Mouse (Mus musculus) heart, embryonic 13.5 days (tissue): Measurements from ENCODE around the gene Btla. TPM values are rescaled to one million over a fixed set of nuclear protein-coding genes. Genes with fewer than 3 reads are reported as not detected.

ENCODE experiments used
- ATAC-seq: fragments of 200-750 bp; cut with Nextera tagmentation; 2 replicates; pipeline ENCODE4 v1.8.0; 2017; ENCODE audit warnings: moderate TSS enrichment; ENCODE audit not compliant: insufficient number of reproducible peaks, low FRiP score, low TSS enrichment; ENCODE audit errors: extremely low read depth
- H3K27ac ChIP-seq: fragments of 300-500 bp; sonication (generic); replicated peaks from 2 replicates; pipeline ENCODE4 v1.5.1; 2015; ENCODE audit warnings: moderate library complexity, mild to moderate bottlenecking, inconsistent platforms
- H3K27me3 ChIP-seq: fragments of 300-500 bp; sonication (generic); replicated peaks from 2 replicates; pipeline ENCODE4 v1.6.1; 2015; ENCODE audit warnings: mild to moderate bottlenecking, inconsistent platforms
- H3K36me3 ChIP-seq: fragments of 300-500 bp; sonication (generic); 2 replicates; pipeline ENCODE4 v1.6.1; 2015; ENCODE audit warnings: mild to moderate bottlenecking, inconsistent platforms
- H3K4me1 ChIP-seq: fragments of 300-500 bp; sonication (generic); 2 replicates; pipeline ENCODE4 v1.6.1; 2015; ENCODE audit warnings: inconsistent platforms
- H3K4me2 ChIP-seq: fragments of 300-500 bp; sonication (generic); 2 replicates; pipeline ENCODE4 v1.6.1; 2015; ENCODE audit warnings: inconsistent platforms, mild to moderate bottlenecking, moderate library complexity
- H3K4me3 ChIP-seq: fragments of 300-500 bp; sonication (generic); 2 replicates; pipeline ENCODE4 v1.5.1; 2015; ENCODE audit warnings: moderate library complexity, mild to moderate bottlenecking, inconsistent platforms
- H3K9ac ChIP-seq: fragments of 300-500 bp; sonication (generic); 2 replicates; pipeline ENCODE4 v1.6.1; 2015; ENCODE audit warnings: inconsistent platforms, mild to moderate bottlenecking, moderate library complexity
- H3K9me3 ChIP-seq: fragments of 300-500 bp; sonication (generic); 2 replicates; pipeline ENCODE4 v1.6.1; 2016; ENCODE audit warnings: inconsistent platforms
- WGBS: fragments of 180-500 bp; shearing (Covaris S2); methylation state at CpG from one replicate; pipeline ENCODE4 v1.1.7; 2015; ENCODE audit warnings: mixed read lengths; 5-methylcytosine and 5-hydroxymethylcytosine counted together
- polyA plus RNA-seq: library from polyadenylated mRNA; unstranded; fragments of >200 nt; fragmentation: Nextera tagmentation; extraction: Ambion mirVana; gene quantifications from 2 replicates; pipeline ENCODE4 v1.2.1, GENCODE M21; 2015

The Btla gene
- polyA plus RNA-seq, 1 experiment from 2014 or later: 0.08 TPM

- no peak overlapping the region for H3K4me3 ChIP-seq
- H3K4me2 ChIP-seq: no peak overlapping the region
- H3K27me3 ChIP-seq: no peaks in the 10 kb centered on the region
- ATAC-seq: no peak
- H3K36me3 ChIP-seq: no peaks in the 10 kb centered on the region
- WGBS: 82% methylated on average over 1 of the region's 1 CpGs
- H3K4me1 ChIP-seq: no peaks in the 10 kb centered on the region
- no peaks in the 10 kb centered on the region for H3K9me3 ChIP-seq
- no peak overlapping the region for H3K27ac ChIP-seq
- no peak overlapping the region for H3K9ac ChIP-seq
Measured at GRCm38 (mm10) chr16:45227002-45227401, 2.9 kb downstream of the Btla start.

GRCm38 (mm10) chr16:45231296-45231695, 7.2 kb downstream of the Btla start:
- H3K9me3 ChIP-seq: no peaks in the 10 kb centered on the region
- H3K4me3 ChIP-seq: no peak overlapping the region
- H3K27me3 ChIP-seq: no peaks in the 10 kb centered on the region
- no peaks in the 10 kb centered on the region for H3K36me3 ChIP-seq
- no peak overlapping the region for H3K27ac ChIP-seq
- H3K4me2 ChIP-seq: no peak overlapping the region
- 75% methylated on average over 1 of the region's 1 CpGs for WGBS
- H3K4me1 ChIP-seq: no peaks in the 10 kb centered on the region
- H3K9ac ChIP-seq: no peak overlapping the region
- no peak for ATAC-seq

GRCm38 (mm10) chr16:45233007-45233406, 8.9 kb downstream of the Btla start:
- no peak for ATAC-seq
- WGBS: 74% methylated on average over 3 of the region's 3 CpGs

GRCm38 (mm10) chr16:45242700-45243099, 18.6 kb downstream of the Btla start:
- Histone ChIP-seq H3K27me3 (no peaks in the 10 kb centered on the region), H3K4me2 (no peak overlapping the region), H3K36me3 (no peaks in the 10 kb centered on the region), H3K27ac (no peak overlapping the region), H3K4me3 (no peak overlapping the region), H3K4me1 (no peaks in the 10 kb centered on the region), H3K9me3 (no peaks in the 10 kb centered on the region), H3K9ac (no peak overlapping the region)
- no peak for ATAC-seq
- 71% methylated on average over 1 of the region's 1 CpGs for WGBS

More at GRCm38 (mm10) chr16:45233007-45233406, 8.9 kb downstream of the Btla start:
- no peak overlapping the region for H3K4me3 ChIP-seq
- no peak overlapping the region for H3K4me2 ChIP-seq
- H3K9me3 ChIP-seq: no peaks in the 10 kb centered on the region
- no peak overlapping the region for H3K27ac ChIP-seq
- no peaks in the 10 kb centered on the region for H3K36me3 ChIP-seq
- no peak overlapping the region for H3K9ac ChIP-seq
- H3K27me3 ChIP-seq: no peaks in the 10 kb centered on the region
- H3K4me1 ChIP-seq: no peaks in the 10 kb centered on the region

GRCm38 (mm10) chr16:45244930-45245472, 20.9 kb downstream of the Btla start:
- WGBS: 70% methylated on average over 3 of the region's 3 CpGs
- H3K36me3 ChIP-seq: no peaks in the 10 kb centered on the region
- no peaks in the 10 kb centered on the region for H3K27me3 ChIP-seq
- no peaks in the 10 kb centered on the region for H3K4me1 ChIP-seq
- no peak overlapping the region for H3K9ac ChIP-seq
- no peak overlapping the region for H3K27ac ChIP-seq
- H3K9me3 ChIP-seq: no peaks in the 10 kb centered on the region
- no peak overlapping the region for H3K4me2 ChIP-seq
- no peak overlapping the region for H3K4me3 ChIP-seq
- no peak for ATAC-seq

GRCm38 (mm10) chr16:45249761-45250160, 25.6 kb downstream of the Btla start:
- Histone ChIP-seq H3K4me2 (no peak overlapping the region), H3K4me1 (no peaks in the 10 kb centered on the region), H3K36me3 (no peaks in the 10 kb centered on the region), H3K27me3 (no peaks in the 10 kb centered on the region), H3K4me3 (no peak overlapping the region), H3K27ac (no peak overlapping the region), H3K9me3 (no peaks in the 10 kb centered on the region), H3K9ac (no peak overlapping the region)
- WGBS: 78% methylated on average over 2 of the region's 2 CpGs
- ATAC-seq: no peak

GRCm38 (mm10) chr16:45250317-45250716, 26.2 kb downstream of the Btla start:
- H3K27me3 ChIP-seq: no peaks in the 10 kb centered on the region
- H3K9ac ChIP-seq: no peak overlapping the region
- H3K27ac ChIP-seq: no peak overlapping the region
- ATAC-seq: no peak
- no peaks in the 10 kb centered on the region for H3K9me3 ChIP-seq
- H3K4me1 ChIP-seq: no peaks in the 10 kb centered on the region
- H3K4me2 ChIP-seq: no peak overlapping the region
- H3K4me3 ChIP-seq: no peak overlapping the region
- H3K36me3 ChIP-seq: no peaks in the 10 kb centered on the region

GRCm38 (mm10) chr16:45251773-45252413, 27.8 kb downstream of the Btla start:
- H3K9me3 ChIP-seq: no peaks in the 10 kb centered on the region
- H3K9ac ChIP-seq: no peak overlapping the region
- ATAC-seq: no peak
- H3K4me2 ChIP-seq: no peak overlapping the region
- H3K36me3 ChIP-seq: no peaks in the 10 kb centered on the region
- no peak overlapping the region for H3K27ac ChIP-seq
- WGBS: 71% methylated on average over 6 of the region's 6 CpGs
- H3K4me1 ChIP-seq: no peaks in the 10 kb centered on the region
- H3K27me3 ChIP-seq: no peaks in the 10 kb centered on the region
- H3K4me3 ChIP-seq: no peak overlapping the region

- no peaks in the 10 kb centered on the region for H3K27me3 ChIP-seq
- 78% methylated on average over 7 of the region's 7 CpGs for WGBS
- no peak overlapping the region for H3K9ac ChIP-seq
- ATAC-seq: no peak
- no peaks in the 10 kb centered on the region for H3K36me3 ChIP-seq
- H3K4me1 ChIP-seq: no peaks in the 10 kb centered on the region
- H3K9me3 ChIP-seq: no peaks in the 10 kb centered on the region
- H3K4me3 ChIP-seq: no peak overlapping the region
- H3K4me2 ChIP-seq: no peak overlapping the region
- no peak overlapping the region for H3K27ac ChIP-seq
Measured at GRCm38 (mm10) chr16:45255183-45255861, 31.2 kb downstream of the Btla start.

GRCm38 (mm10) chr16:45256895-45257294, 32.8 kb downstream of the Btla start:
- Histone ChIP-seq H3K27me3 (no peaks in the 10 kb centered on the region), H3K9ac (no peak overlapping the region), H3K27ac (no peak overlapping the region), H3K4me1 (no peaks in the 10 kb centered on the region), H3K9me3 (no peaks in the 10 kb centered on the region), H3K4me2 (no peak overlapping the region), H3K36me3 (no peaks in the 10 kb centered on the region), H3K4me3 (no peak overlapping the region)
- 66% methylated on average over 2 of the region's 2 CpGs for WGBS
- ATAC-seq: no peak

- 77% methylated on average over 1 of the region's 1 CpGs for WGBS
- Histone ChIP-seq H3K27ac (no peak overlapping the region), H3K4me3 (no peak overlapping the region), H3K36me3 (no peaks in the 10 kb centered on the region), H3K9ac (no peak overlapping the region), H3K9me3 (no peaks in the 10 kb centered on the region), H3K4me1 (no peaks in the 10 kb centered on the region), H3K27me3 (no peaks in the 10 kb centered on the region), H3K4me2 (no peak overlapping the region)
- ATAC-seq: no peak
Measured at GRCm38 (mm10) chr16:45257567-45257966, 33.5 kb downstream of the Btla start.

- Histone ChIP-seq H3K27me3 (no peaks in the 10 kb centered on the region), H3K4me1 (no peaks in the 10 kb centered on the region), H3K36me3 (no peaks in the 10 kb centered on the region), H3K4me3 (no peak overlapping the region), H3K9me3 (no peaks in the 10 kb centered on the region), H3K4me2 (no peak overlapping the region), H3K27ac (no peak overlapping the region), H3K9ac (no peak overlapping the region)
- ATAC-seq: no peak
- WGBS: 86% methylated on average over 2 of the region's 2 CpGs
Measured at GRCm38 (mm10) chr16:45259663-45260062, 35.5 kb downstream of the Btla start.
